Mouse (Mus musculus): Measurements from ENCODE around the gene Chrna10. TPM values are rescaled to one million over a fixed set of nuclear protein-coding genes. Genes with fewer than 3 reads are reported as not detected.
A peak's percentile ranks its signal among the peaks of the same experiment; 100 is the strongest.

Gene Chrna10
- polyA plus RNA-seq, 1 experiment: 0.04 TPM

GRCm38 (mm10) chr7:102102241-102102640, 14.4 kb downstream of the Chrna10 start:
- Histone ChIP-seq H3K27me3 (ENCODE audit: control insufficient read depth, insufficient read depth, insufficient read length) (peaks cover 15% of the 10 kb centered on the region), H3ac (ENCODE audit: control insufficient read depth, insufficient read length) (no peak overlapping the region), H3K4me2 (ENCODE audit: low read depth) (peak overlapping the region; percentile 68), H3K36me3 (ENCODE audit: control insufficient read depth, insufficient read depth) (no peaks in the 10 kb centered on the region), H3K4me3 (peak overlapping the region; percentile 23), H3K79me2 (ENCODE audit: control insufficient read depth, insufficient read depth) (no peaks in the 10 kb centered on the region)
- no peak for TF ChIP-seq POLR2AphosphoS2 (IDR thresholded peaks at IDR 0.05; ENCODE audit: insufficient read length, low read depth)
- no peak for TF ChIP-seq E2F4 (IDR thresholded peaks at IDR 0.05; ENCODE audit: insufficient read depth)
- TF ChIP-seq MAX (IDR thresholded peaks at IDR 0.05; ENCODE audit: low read depth): no peak
- TF ChIP-seq TCF3 (IDR thresholded peaks at IDR 0.05; ENCODE audit: insufficient read length, low read depth): no peak
- no peak for TF ChIP-seq MYOG (IDR thresholded peaks at IDR 0.05; ENCODE audit: control insufficient read depth in 1 of 3, insufficient read depth in 1 of 3, insufficient read length in 2 of 3, low read depth in 2 of 3)
- no peak for TF ChIP-seq POLR2A (IDR thresholded peaks at IDR 0.05; ENCODE audit: insufficient read length, low read depth)
- TF ChIP-seq SRF (IDR thresholded peaks at IDR 0.05; ENCODE audit: control insufficient read depth, insufficient read length, low read depth): no peak
- no peak for TF ChIP-seq USF1 (IDR thresholded peaks at IDR 0.05; ENCODE audit: low read depth)
- no peak for TF ChIP-seq REST (IDR thresholded peaks at IDR 0.05; ENCODE audit: insufficient read depth, insufficient read length)
- no peak for TF ChIP-seq MYOD1 (IDR thresholded peaks at IDR 0.05; ENCODE audit: control insufficient read depth in 1 of 3, insufficient read length in 2 of 3, low read depth in 2 of 3)
- no peak for TF ChIP-seq CEBPB (IDR thresholded peaks at IDR 0.05; ENCODE audit: insufficient read depth, poor library complexity, severe bottlenecking)

DNA sequence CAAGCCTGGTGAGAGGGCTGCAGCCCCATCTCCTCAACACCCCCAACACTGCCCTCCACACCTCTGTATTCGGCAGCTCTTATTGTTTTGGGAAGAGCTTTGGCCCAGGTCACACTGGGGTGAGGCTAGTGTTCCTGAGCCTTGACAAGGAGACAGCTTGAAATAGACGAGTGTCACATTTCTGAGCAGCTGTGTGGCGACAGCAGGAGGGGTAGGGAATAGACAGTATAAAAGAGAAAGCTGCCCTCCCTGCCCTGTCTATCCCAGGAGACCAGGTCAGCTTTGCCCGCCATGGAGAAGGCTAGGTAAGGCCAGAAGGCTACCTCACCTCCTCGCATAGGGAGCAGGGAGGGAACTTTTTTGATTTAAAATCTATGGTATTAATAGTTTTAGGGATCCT, 15.1 kb downstream of the Chrna10 start, which contains the start of gene Art1:
TSS of gene Art1 (plus strand) at position 257 of the 400 bp plus-strand sequence.
- TF ChIP-seq POLR2AphosphoS2 (IDR thresholded peaks at IDR 0.05; ENCODE audit: insufficient read length, low read depth) (peak; percentile 74), CEBPB (IDR thresholded peaks at IDR 0.05; ENCODE audit: insufficient read depth, poor library complexity, severe bottlenecking) (no peak), TCF12 (IDR thresholded peaks at IDR 0.05; ENCODE audit: insufficient read depth, poor library complexity, severe bottlenecking) (no peak), REST (IDR thresholded peaks at IDR 0.05; ENCODE audit: insufficient read depth, insufficient read length) (no peak), E2F4 (IDR thresholded peaks at IDR 0.05; ENCODE audit: insufficient read depth) (no peak), TCF3 (IDR thresholded peaks at IDR 0.05; ENCODE audit: insufficient read length, low read depth) (no peak), MYOD1 (IDR thresholded peaks at IDR 0.05; ENCODE audit: control insufficient read depth in 1 of 3, insufficient read length in 2 of 3, low read depth in 2 of 3) (peak in 2 of 3 experiments; percentile 54 to 77), SRF (IDR thresholded peaks at IDR 0.05; ENCODE audit: control insufficient read depth, insufficient read length, low read depth) (no peak), MYOG (IDR thresholded peaks at IDR 0.05; ENCODE audit: control insufficient read depth in 1 of 3, insufficient read depth in 1 of 3, insufficient read length in 2 of 3, low read depth in 2 of 3) (peak in 2 of 3 experiments; percentile 72 to 76), MAX (IDR thresholded peaks at IDR 0.05; ENCODE audit: low read depth) (no peak), USF1 (IDR thresholded peaks at IDR 0.05; ENCODE audit: low read depth) (no peak), POLR2A (IDR thresholded peaks at IDR 0.05; ENCODE audit: insufficient read length, low read depth) (peak; percentile 71)
- Histone ChIP-seq H3K27me3 (ENCODE audit: control insufficient read depth, insufficient read depth, insufficient read length) (peaks cover 8% of the 10 kb centered on the region), H3K4me2 (ENCODE audit: low read depth) (peak within 1 kb of the TSS; percentile 68), H3K4me3 (peak within 1 kb of the TSS; percentile 23), H3K36me3 (ENCODE audit: control insufficient read depth, insufficient read depth) (no peaks in the 10 kb centered on the region), H3K79me2 (ENCODE audit: control insufficient read depth, insufficient read depth) (no peaks in the 10 kb centered on the region), H3ac (ENCODE audit: control insufficient read depth, insufficient read length) (no peak within 1 kb of the TSS)

DNA sequence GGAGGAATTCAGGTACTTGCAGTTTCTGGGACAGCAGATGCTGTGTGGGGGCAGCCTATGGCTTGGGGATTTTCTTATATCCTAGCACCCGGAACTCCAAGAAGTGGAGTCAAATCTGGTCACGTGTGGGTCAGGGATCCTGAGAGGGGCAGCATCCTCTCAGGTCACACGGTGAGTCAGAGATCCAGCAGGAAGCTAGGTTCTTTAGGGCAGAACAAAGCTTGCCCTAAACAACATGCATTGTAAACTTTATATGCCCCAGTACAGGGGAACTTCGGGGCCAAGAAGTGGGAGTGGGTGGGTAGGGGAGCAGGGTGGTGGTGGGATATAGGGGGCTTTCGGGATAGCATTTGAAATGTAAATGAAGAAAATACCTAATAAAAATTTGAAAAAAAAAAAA, 15.8 kb downstream of the Chrna10 start:
- Histone ChIP-seq H3ac (ENCODE audit: control insufficient read depth, insufficient read length) (no peak overlapping the region), H3K4me2 (ENCODE audit: low read depth) (peak overlapping the region; percentile 68), H3K27me3 (ENCODE audit: control insufficient read depth, insufficient read depth, insufficient read length) (peaks cover 8% of the 10 kb centered on the region), H3K36me3 (ENCODE audit: control insufficient read depth, insufficient read depth) (no peaks in the 10 kb centered on the region), H3K4me3 (no peak overlapping the region), H3K79me2 (ENCODE audit: control insufficient read depth, insufficient read depth) (no peaks in the 10 kb centered on the region)
- peak; percentile 13 for TF ChIP-seq USF1 (IDR thresholded peaks at IDR 0.05; ENCODE audit: low read depth)
- TF ChIP-seq CEBPB (IDR thresholded peaks at IDR 0.05; ENCODE audit: insufficient read depth, poor library complexity, severe bottlenecking): no peak

GRCm38 (mm10) chr7:102099760-102100661, 16.6 kb downstream of the Chrna10 start:
- H3K4me3 ChIP-seq: peak overlapping the region; percentile 12
- TF ChIP-seq POLR2AphosphoS2 (IDR thresholded peaks at IDR 0.05; ENCODE audit: insufficient read length, low read depth): no peak
- TF ChIP-seq TCF12 (IDR thresholded peaks at IDR 0.05; ENCODE audit: insufficient read depth, poor library complexity, severe bottlenecking): peak; percentile 19
- peak in 2 of 3 experiments; percentile 54 to 75 for TF ChIP-seq MYOG (IDR thresholded peaks at IDR 0.05; ENCODE audit: control insufficient read depth in 1 of 3, insufficient read depth in 1 of 3, insufficient read length in 2 of 3, low read depth in 2 of 3)
- peak in 2 of 3 experiments; percentile 28 to 47 for TF ChIP-seq MYOD1 (IDR thresholded peaks at IDR 0.05; ENCODE audit: control insufficient read depth in 1 of 3, insufficient read length in 2 of 3, low read depth in 2 of 3)

GRCm38 (mm10) chr7:102087336-102087735, 29.3 kb downstream of the Chrna10 start:
- Histone ChIP-seq H3ac (ENCODE audit: control insufficient read depth, insufficient read length) (no peak overlapping the region), H3K4me3 (no peak overlapping the region), H3K27me3 (ENCODE audit: control insufficient read depth, insufficient read depth, insufficient read length) (no peaks in the 10 kb centered on the region), H3K4me2 (ENCODE audit: low read depth) (no peak overlapping the region), H3K36me3 (ENCODE audit: control insufficient read depth, insufficient read depth) (no peaks in the 10 kb centered on the region), H3K79me2 (ENCODE audit: control insufficient read depth, insufficient read depth) (no peaks in the 10 kb centered on the region)
- TF ChIP-seq MYOD1 (IDR thresholded peaks at IDR 0.05; ENCODE audit: control insufficient read depth in 1 of 3, insufficient read length in 2 of 3, low read depth in 2 of 3): no peak
- no peak for TF ChIP-seq USF1 (IDR thresholded peaks at IDR 0.05; ENCODE audit: low read depth)
- TF ChIP-seq MAX (IDR thresholded peaks at IDR 0.05; ENCODE audit: low read depth): no peak
- no peak for TF ChIP-seq SRF (IDR thresholded peaks at IDR 0.05; ENCODE audit: control insufficient read depth, insufficient read length, low read depth)
- no peak for TF ChIP-seq TCF3 (IDR thresholded peaks at IDR 0.05; ENCODE audit: insufficient read length, low read depth)
- no peak for TF ChIP-seq POLR2A (IDR thresholded peaks at IDR 0.05; ENCODE audit: insufficient read length, low read depth)
- no peak for TF ChIP-seq POLR2AphosphoS2 (IDR thresholded peaks at IDR 0.05; ENCODE audit: insufficient read length, low read depth)
- no peak for TF ChIP-seq REST (IDR thresholded peaks at IDR 0.05; ENCODE audit: insufficient read depth, insufficient read length)
- no peak for TF ChIP-seq CEBPB (IDR thresholded peaks at IDR 0.05; ENCODE audit: insufficient read depth, poor library complexity, severe bottlenecking)
- no peak for TF ChIP-seq TCF12 (IDR thresholded peaks at IDR 0.05; ENCODE audit: insufficient read depth, poor library complexity, severe bottlenecking)
- no peak for TF ChIP-seq E2F4 (IDR thresholded peaks at IDR 0.05; ENCODE audit: insufficient read depth)
- no peak for TF ChIP-seq MYOG (IDR thresholded peaks at IDR 0.05; ENCODE audit: control insufficient read depth in 1 of 3, insufficient read depth in 1 of 3, insufficient read length in 2 of 3, low read depth in 2 of 3)

More at GRCm38 (mm10) chr7:102099760-102100661, 16.6 kb downstream of the Chrna10 start:
- H3K4me2 ChIP-seq (ENCODE audit: low read depth): peak overlapping the region; percentile 68
- no peaks in the 10 kb centered on the region for H3K79me2 ChIP-seq (ENCODE audit: control insufficient read depth, insufficient read depth)
- no peak overlapping the region for H3ac ChIP-seq (ENCODE audit: control insufficient read depth, insufficient read length)
- H3K27me3 ChIP-seq (ENCODE audit: control insufficient read depth, insufficient read depth, insufficient read length): peaks cover 8% of the 10 kb centered on the region
- no peaks in the 10 kb centered on the region for H3K36me3 ChIP-seq (ENCODE audit: control insufficient read depth, insufficient read depth)
